22 mouse cellular contexts compared by ENCODE assay signal in genomic region chr8:86895390-86895789, GRCm38 (mm10).
"Had no signal": no experiment of that assay in that cellular context is flagged by ENCODE, and none has a peak within 500 bp of the region (broad histone marks: within the 10 kb centered on the region; RNA-seq: fewer than 3 reads in every experiment).

No protein-coding gene starts in this region.

- DNase-seq: layer of hippocampus, adult 9-11 months; liver; lung, adult 18-20 months; lung, postnatal 10 days; lung, postnatal 36 days; retina, postnatal 1 day; right cerebral cortex, postnatal 25 days; spleen, adult 18-20 months; thymus, adult 18-20 months; thymus, postnatal 36 days had no signal

- H3K9ac ChIP-seq: limb, embryonic 13.5 days; liver, embryonic 12.5 days; liver, embryonic 15.5 days; lung, embryonic 15.5 days; midbrain, embryonic 12.5 days; midbrain, embryonic 15.5 days; neural tube, embryonic 12.5 days; neural tube, embryonic 15.5 days; stomach, embryonic 15.5 days had no signal

- H3K36me3 ChIP-seq: limb, embryonic 10.5 days; limb, embryonic 13.5 days; liver, embryonic 12.5 days; liver, embryonic 15.5 days; lung, embryonic 15.5 days; midbrain, embryonic 12.5 days; midbrain, embryonic 15.5 days; neural tube, embryonic 12.5 days; neural tube, embryonic 15.5 days; stomach, embryonic 15.5 days had no signal

- H3K27ac ChIP-seq: kidney, postnatal 0 days; layer of hippocampus, adult 2 months; limb, embryonic 10.5 days; limb, embryonic 13.5 days; liver, embryonic 12.5 days; liver, embryonic 15.5 days; lung, embryonic 15.5 days; midbrain, embryonic 12.5 days; midbrain, embryonic 15.5 days; neural tube, embryonic 12.5 days; neural tube, embryonic 15.5 days; stomach, embryonic 15.5 days had no signal

- H3K27me3 ChIP-seq: limb, embryonic 13.5 days; liver, embryonic 12.5 days; liver, embryonic 15.5 days; lung, embryonic 15.5 days; midbrain, embryonic 12.5 days; midbrain, embryonic 15.5 days; neural tube, embryonic 12.5 days; neural tube, embryonic 15.5 days; stomach, embryonic 15.5 days had no signal

- H3K9me3 ChIP-seq: limb, embryonic 10.5 days; limb, embryonic 13.5 days; liver, embryonic 12.5 days; liver, embryonic 15.5 days; lung, embryonic 15.5 days; midbrain, embryonic 12.5 days; midbrain, embryonic 15.5 days; neural tube, embryonic 12.5 days; neural tube, embryonic 15.5 days; stomach, embryonic 15.5 days had no signal

- H3K4me3 ChIP-seq: layer of hippocampus, adult 2 months; limb, embryonic 10.5 days; limb, embryonic 13.5 days; liver, embryonic 12.5 days; liver, embryonic 15.5 days; lung, embryonic 15.5 days; midbrain, embryonic 12.5 days; midbrain, embryonic 15.5 days; neural tube, embryonic 12.5 days; neural tube, embryonic 15.5 days; stomach, embryonic 15.5 days had no signal

- H3K4me1 ChIP-seq: limb, embryonic 10.5 days; lung, embryonic 15.5 days; midbrain, embryonic 12.5 days; midbrain, embryonic 15.5 days; neural tube, embryonic 12.5 days; neural tube, embryonic 15.5 days; stomach, embryonic 15.5 days had no signal
